Mouse (Mus musculus): ENCODE data around the gene Rrp12.
"Not testable (repeated sequence)": the region's sequence is repeated elsewhere in the genome, so short reads cannot be mapped to it uniquely, and the experiment has no call there.

Rrp12 gene

GRCm38 (mm10) chr19:41906311-41907078 is 10.5 kb upstream of the Rrp12 start:
- DNase-seq (ENCODE audit: extremely low read depth, insufficient read length, low spot score): no peak

- no peak for DNase-seq (ENCODE audit: extremely low read depth, insufficient read length, low spot score)
Measured at GRCm38 (mm10) chr19:41905246-41905645, 9.3 kb upstream of the Rrp12 start.

- no peak for DNase-seq (ENCODE audit: extremely low read depth, insufficient read length, low spot score)
Measured at GRCm38 (mm10) chr19:41902848-41903593, 7.0 kb upstream of the Rrp12 start.

GRCm38 (mm10) chr19:41901696-41902095 is 5.7 kb upstream of the Rrp12 start:
- DNase-seq (ENCODE audit: extremely low read depth, insufficient read length, low spot score): no peak

GRCm38 (mm10) chr19:41900495-41901090 is 4.6 kb upstream of the Rrp12 start:
- no peak for DNase-seq (ENCODE audit: extremely low read depth, insufficient read length, low spot score)

- peak; percentile 28 for DNase-seq (ENCODE audit: extremely low read depth, insufficient read length, low spot score)
Measured at GRCm38 (mm10) chr19:41898860-41899259, 2.9 kb upstream of the Rrp12 start.

- DNase-seq (ENCODE audit: extremely low read depth, insufficient read length, low spot score): no peak
Measured at GRCm38 (mm10) chr19:41896319-41896711, 342 bp upstream of the Rrp12 start.

GRCm38 (mm10) chr19:41894959-41895358 is 1.0 kb downstream of the Rrp12 start:
- DNase-seq (ENCODE audit: extremely low read depth, insufficient read length, low spot score): no peak

- DNase-seq (ENCODE audit: extremely low read depth, insufficient read length, low spot score): no peak
Measured at GRCm38 (mm10) chr19:41888191-41888590, 7.8 kb downstream of the Rrp12 start.

- no peak for DNase-seq (ENCODE audit: extremely low read depth, insufficient read length, low spot score)
Measured at GRCm38 (mm10) chr19:41883882-41884281, 12.1 kb downstream of the Rrp12 start.

- DNase-seq (ENCODE audit: extremely low read depth, insufficient read length, low spot score): no peak
Measured at GRCm38 (mm10) chr19:41881842-41882241, 14.1 kb downstream of the Rrp12 start.

- DNase-seq (ENCODE audit: extremely low read depth, insufficient read length, low spot score): no peak
Measured at GRCm38 (mm10) chr19:41874356-41874755, 21.6 kb downstream of the Rrp12 start.

GRCm38 (mm10) chr19:41872285-41872684 is 23.7 kb downstream of the Rrp12 start:
- no peak for DNase-seq (ENCODE audit: extremely low read depth, insufficient read length, low spot score)

GRCm38 (mm10) chr19:41869946-41870345 is 26.0 kb downstream of the Rrp12 start:
- not testable (repeated sequence) for DNase-seq (ENCODE audit: extremely low read depth, insufficient read length, low spot score)

GRCm38 (mm10) chr19:41869296-41869695 is 26.7 kb downstream of the Rrp12 start:
- DNase-seq (ENCODE audit: extremely low read depth, insufficient read length, low spot score): no peak

GRCm38 (mm10) chr19:41866707-41867106 is 29.3 kb downstream of the Rrp12 start:
- no peak for DNase-seq (ENCODE audit: extremely low read depth, insufficient read length, low spot score)

GRCm38 (mm10) chr19:41857816-41858310 is 38.1 kb downstream of the Rrp12 start:
- DNase-seq (ENCODE audit: extremely low read depth, insufficient read length, low spot score): no peak

- DNase-seq (ENCODE audit: extremely low read depth, insufficient read length, low spot score): peak; percentile 34
Measured at GRCm38 (mm10) chr19:41857086-41857762, 38.7 kb downstream of the Rrp12 start.

- DNase-seq (ENCODE audit: extremely low read depth, insufficient read length, low spot score): no peak
Measured at GRCm38 (mm10) chr19:41852423-41852822, 43.5 kb downstream of the Rrp12 start.

GRCm38 (mm10) chr19:41850719-41851543 is 45.0 kb downstream of the Rrp12 start:
- DNase-seq (ENCODE audit: extremely low read depth, insufficient read length, low spot score): no peak
